Mouse (Mus musculus) retina, embryonic 14.5 days (tissue): ENCODE measurements around the gene Tmem104.

Experiments used
- DNase-seq: peaks from one replicate; pipeline ENCODE4 v3.0.0-alpha.2; 2015; ENCODE audit warnings: low spot score

Gene Tmem104

DNA sequence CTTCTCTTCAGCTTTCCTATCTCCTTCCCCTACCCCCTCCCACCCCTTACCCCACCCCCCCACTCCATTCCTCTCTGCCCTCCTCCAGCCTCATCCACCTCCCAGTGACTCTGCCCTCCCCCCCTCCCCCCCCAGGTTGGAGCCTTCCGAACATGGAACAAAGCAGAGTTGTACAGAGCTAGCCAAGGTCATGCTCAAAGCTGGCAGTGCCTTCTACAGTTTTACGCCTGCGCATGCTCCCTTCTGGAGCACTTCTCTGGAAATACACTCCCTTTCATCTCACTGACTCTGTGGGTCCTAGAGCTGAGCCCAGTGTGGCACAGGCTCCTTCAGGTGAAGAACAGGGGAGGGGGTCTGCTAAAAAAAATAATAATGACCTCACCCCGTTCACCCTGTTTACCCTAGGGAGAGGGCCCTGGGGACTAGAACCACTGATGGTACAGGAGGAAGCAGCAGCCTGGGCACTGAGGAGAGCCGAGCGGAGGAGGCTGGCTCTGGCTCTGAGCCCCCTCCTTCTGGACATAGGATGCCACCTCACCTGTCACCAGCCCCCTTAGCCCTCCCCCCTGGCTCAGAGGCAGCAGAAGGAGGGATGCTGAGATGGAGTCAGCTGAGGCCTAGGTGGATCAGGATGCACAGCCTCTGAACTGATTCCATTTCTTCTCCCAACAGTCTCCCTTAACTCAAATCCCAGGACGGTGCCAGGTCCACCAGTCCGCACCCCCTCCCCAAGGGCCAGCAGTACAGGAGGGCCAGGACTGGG, 95.6 kb downstream of the Tmem104 start:
- DNase-seq, result no peak

DNA sequence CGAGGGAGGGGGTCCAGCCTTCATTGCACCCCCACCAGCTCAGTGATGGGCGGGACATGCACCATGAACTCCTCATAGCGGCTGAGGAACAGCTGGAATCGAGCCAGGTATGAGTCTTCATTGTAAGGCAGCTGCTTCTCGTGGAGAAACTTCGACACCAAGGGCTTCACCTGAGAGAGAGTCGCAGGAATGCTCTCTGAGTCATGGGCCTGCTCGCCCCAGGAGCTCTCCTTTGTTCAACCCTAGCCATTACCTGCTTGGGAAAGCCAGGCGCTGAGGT, 96.1 kb downstream of the Tmem104 start:
- DNase-seq, result no peak

DNA sequence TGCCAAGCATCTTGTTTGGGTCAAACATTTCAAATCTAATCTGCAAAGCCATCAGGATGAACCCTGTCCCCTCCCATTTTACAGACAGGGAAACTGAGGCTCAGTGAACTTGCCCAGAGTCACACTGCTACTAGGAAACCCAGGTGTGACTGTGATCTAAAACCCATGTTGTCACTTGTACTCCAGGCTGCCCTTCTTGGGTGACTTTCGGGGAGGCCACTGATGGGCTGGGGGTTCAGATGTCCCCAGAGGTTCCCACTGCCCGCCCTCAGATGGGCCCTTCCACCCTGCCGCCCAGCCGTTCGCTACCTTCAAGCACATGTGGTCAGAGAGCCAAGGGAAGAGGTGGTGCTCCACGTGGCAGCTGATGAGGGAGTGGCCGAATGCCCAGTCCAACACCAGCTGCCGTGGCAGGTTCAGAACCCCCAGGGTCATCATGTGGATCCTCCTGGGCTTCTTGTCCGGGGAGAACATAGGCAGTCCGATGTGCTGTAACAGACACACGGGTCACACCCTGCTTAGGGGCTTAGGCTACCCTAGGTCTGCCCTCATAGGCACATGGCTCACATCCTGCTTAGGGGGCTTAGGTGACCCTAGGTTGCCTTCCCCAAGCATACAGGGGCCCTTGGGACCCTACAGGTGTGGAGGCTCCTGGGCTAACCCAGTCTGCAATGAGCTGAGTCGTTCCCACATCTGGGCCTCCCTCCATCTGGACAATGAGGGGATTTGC, 96.8 kb downstream of the Tmem104 start:
- DNase-seq, result no peak

DNA sequence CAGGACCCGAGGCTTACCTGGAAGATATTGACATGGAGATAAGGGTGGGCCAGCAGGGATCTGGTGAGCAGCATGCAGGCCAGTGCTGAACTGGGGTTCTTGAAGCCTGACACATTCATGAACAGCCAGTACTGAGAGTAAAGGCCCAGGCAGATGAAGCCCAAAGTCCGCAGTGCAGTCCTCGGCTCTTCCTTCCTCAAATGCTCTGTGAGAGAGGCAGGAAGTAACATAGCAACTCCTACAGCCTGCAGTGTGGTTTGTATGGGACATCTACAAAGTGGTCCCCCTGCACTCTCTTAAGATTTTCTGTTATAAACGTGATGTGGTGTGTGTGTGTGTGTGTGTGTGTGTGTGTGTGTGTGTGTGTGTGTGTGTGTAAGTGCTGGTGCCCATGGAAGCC, 98.0 kb downstream of the Tmem104 start:
- DNase-seq, result no peak

DNA sequence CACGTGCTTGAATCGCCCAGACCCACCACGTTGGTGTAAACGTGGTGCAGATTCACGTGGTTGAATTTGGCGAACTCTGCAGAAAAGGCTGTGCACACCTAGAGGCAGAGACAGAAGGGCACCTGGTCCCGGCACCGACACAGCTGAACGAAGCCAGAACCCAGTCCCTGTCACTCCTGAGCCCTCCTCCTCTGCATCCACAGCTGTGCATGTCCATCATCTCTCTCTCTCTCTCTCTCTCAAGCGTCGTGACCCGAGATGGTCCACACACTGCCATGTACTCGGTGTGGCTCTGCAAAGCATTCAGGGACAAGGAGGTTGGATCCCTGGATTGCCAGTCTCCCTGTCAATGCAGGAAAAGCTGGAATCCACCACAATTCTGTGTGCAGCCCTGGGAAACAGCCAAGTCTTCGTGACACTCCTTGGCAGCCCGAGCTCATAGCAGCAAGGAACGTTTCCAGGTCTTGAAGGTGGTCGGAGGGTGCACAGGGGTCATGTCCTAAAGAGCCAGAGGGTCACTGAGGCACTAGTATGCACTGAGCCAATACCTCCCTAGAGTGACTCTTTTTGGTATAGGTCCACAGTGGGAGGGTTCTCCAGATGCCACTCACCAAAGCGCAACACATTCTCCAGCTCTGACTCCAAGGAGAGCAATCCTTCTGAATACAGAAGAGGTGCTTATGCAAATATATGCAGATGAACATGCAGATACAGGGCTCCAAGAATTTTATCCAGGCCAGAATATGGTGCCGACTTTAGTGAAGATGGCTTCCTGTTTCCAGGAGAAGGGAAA, 99.1 kb downstream of the Tmem104 start:
- DNase-seq, result no peak

DNA sequence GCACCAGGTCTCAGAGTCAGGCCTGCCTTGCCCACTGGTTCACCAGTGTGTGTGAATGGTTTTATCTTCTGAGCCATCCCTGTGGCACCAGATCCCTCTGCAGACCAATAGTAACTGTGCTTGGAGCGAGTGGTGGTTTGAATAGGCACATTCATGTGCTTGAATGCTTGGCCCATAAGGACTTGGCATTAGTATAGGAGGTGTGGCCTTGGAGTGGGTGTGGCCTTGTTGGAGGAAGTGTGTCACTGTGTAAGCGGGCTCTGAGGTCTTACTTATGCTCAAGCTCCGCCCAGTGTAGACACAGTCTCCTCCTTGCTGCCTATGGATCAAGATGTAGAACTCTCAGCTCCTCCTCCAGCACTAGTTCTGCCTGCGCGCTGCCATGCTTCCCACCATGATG, 100.1 kb downstream of the Tmem104 start:
- no peak for DNase-seq

DNA sequence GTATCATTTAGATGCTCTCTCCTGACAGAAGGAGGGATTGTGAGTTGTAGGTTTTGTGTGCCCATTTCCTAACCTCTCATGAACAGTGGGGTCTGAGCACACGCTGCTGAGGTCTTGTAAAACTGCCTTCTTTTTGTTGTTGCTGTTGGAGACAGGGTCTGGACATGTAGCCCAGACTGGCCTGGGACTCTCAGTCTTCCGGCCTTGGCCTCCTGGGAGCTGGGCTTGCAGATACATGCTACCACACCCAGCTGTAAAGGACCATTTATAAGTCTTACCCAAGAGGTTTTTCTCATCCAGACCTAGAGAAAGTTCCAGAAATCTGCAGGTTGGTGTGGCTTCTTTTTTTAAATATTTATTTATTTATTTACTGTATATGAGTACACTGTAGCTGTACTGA, 101.0 kb downstream of the Tmem104 start:
- DNase-seq, result no peak

DNA sequence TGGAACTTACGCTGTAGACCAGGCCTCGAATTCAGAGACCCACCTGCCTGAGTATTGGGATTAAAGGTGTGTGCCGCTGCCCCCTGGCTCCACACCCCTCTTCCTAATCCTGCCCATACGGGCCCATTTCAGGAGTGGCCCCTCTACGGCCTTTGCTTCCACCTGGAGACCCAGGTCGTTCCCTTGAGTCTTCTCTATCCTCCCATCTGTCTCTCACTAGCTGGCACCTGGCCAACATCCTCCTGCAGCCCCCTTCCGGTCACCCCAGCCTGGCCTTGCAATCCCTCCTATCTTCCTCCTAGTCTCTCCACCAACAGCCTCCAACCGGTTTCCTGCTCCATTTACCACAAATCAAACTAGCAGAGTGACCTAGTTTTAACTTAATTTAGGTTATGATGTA, 102.6 kb downstream of the Tmem104 start:
- DNase-seq, result no peak

DNA sequence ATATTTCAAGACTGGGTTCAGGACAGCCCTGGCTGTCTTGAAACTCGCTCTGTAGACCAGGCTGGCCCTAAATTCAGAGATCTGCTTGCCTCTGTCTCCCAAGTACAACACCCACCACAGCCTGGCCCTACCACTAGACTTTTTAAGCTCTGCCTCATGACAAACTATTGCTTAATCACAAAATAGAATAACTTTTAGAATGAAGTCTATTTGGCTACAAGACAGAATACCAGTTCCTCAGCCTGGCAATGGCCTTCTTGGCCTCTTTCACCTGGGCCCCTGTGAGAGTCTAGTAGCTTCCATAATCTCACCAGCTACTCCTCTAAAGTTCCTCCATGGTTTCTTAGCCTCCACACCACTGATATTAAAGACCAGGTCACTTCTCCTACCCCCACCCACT, 103.0 kb downstream of the Tmem104 start:
- DNase-seq, result no peak

DNA sequence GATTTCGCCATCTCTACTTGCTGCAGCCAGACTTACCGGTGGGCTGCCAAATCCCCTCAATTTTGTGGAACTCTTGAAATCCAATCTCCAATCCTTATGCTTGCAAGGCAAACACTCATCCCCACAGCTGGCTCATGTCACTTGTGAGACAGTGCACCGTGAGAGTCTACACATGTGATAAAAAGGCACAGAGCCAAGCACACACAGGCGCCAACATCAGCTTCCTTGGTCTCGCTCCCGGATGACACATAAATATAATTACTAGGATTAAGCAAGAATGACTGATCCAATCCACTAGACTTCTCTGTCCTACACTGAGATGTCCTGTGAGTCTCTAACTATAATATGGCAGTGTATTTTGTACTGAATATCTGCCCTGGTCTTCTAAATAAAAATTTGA, 103.6 kb downstream of the Tmem104 start:
- DNase-seq, result no peak

DNA sequence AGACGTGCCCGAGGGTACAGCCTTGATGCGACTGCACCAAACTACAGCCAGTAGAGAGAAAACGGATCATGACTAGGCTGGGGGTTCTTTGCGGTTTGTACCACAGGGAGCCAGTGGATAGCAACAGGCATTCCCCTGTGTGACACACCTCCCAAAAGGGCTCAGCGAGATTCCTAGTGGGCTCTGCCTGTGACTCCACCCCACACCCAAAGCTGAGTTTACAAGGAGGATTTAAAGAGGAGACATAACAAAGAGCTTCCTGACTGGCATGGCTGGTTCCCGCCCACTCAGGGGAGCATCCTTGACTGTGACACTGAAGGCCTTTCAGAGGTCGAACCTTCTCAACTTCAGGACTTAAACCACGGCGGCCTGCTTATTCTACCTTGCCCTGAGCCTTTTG, 104.2 kb downstream of the Tmem104 start:
- DNase-seq, result no peak

DNA sequence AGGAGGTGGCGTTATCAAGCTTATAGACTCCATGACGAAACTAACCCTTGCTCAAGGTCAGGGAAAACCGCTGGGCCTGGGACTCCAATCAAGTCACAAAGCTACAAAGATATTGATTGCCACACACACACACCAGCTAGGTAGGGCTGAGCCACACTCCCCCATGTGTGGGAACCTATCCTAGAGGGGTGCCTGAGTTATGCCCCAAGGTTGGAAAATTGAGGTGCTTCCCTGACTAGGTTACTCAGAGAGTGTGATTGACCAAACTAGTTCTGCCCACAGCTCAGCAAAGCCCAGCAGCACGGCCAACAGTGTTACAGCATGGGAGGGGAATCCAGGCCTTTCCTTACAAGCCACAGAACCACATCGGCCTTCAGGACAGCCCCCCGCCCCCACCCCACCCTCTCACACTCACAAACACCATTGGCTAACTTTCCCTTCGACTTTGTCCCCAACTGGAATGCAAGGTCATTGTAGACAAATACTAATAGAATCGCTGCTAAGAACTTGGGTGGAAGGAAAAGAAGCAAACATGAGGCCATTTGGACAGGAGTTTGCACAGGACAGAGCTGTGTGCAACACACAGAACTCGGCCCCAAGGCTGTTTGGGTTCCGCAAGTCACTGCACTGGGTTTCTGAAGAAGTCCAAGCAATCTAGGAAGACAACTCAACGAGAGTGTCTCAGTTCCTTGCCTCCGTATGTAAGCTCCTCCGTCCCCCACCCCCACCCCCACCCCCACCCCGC, 105.5 kb downstream of the Tmem104 start:
- no peak for DNase-seq

DNA sequence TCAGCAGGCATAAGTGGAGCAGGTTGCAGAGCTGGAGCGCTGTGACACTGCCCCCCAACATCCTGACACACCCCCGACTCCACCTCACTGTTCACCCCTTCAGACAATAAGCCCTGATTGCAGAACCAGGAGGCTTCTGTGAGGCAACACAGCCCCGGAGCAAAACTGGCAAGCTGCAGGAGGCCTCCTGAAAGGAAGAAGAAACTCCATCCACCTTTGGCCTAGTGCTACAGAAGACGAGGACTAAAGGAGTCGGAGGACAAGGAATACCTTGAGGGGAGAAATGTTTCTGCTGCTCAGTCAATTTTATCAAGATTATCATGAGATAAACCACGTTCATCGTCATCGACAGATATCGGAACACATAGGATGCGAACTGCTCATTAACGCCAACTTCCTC, 108.7 kb downstream of the Tmem104 start:
- no peak for DNase-seq
